Mouse (Mus musculus) telencephalon, adult 2 months (tissue): Measurements from ENCODE around the gene Ephb1.

ENCODE experiments used
- DNase-seq: peaks from one replicate; pipeline ENCODE4 v3.0.0-alpha.2; 2011; ENCODE audit warnings: low read depth, low spot score

Ephb1 gene

GRCm38 (mm10) chr9:102249124-102249816 lies 105.2 kb downstream of the Ephb1 start:
- DNase-seq, result no peak

- no peak for DNase-seq
Measured at GRCm38 (mm10) chr9:102245551-102245950, 108.9 kb downstream of the Ephb1 start.

GRCm38 (mm10) chr9:102243296-102243695 lies 111.2 kb downstream of the Ephb1 start:
- DNase-seq, result no peak

GRCm38 (mm10) chr9:102241546-102241945 lies 112.9 kb downstream of the Ephb1 start:
- DNase-seq, result no peak

GRCm38 (mm10) chr9:102240215-102240614 lies 114.3 kb downstream of the Ephb1 start:
- no peak for DNase-seq

- DNase-seq, result no peak
Measured at GRCm38 (mm10) chr9:102235444-102235951, 119.0 kb downstream of the Ephb1 start.

- DNase-seq, result no peak
Measured at GRCm38 (mm10) chr9:102231248-102231647, 123.2 kb downstream of the Ephb1 start.

- DNase-seq, result no peak
Measured at GRCm38 (mm10) chr9:102216746-102217566, 137.5 kb downstream of the Ephb1 start.

GRCm38 (mm10) chr9:102212036-102212383 lies 142.5 kb downstream of the Ephb1 start:
- DNase-seq, result no peak

- no peak for DNase-seq
Measured at GRCm38 (mm10) chr9:102211296-102212035, 143.0 kb downstream of the Ephb1 start.

GRCm38 (mm10) chr9:102205518-102205917 lies 149.0 kb downstream of the Ephb1 start:
- no peak for DNase-seq

- no peak for DNase-seq
Measured at GRCm38 (mm10) chr9:102201867-102202266, 152.6 kb downstream of the Ephb1 start.

- DNase-seq, result no peak
Measured at GRCm38 (mm10) chr9:102196856-102197255, 157.6 kb downstream of the Ephb1 start.

GRCm38 (mm10) chr9:102194063-102194462 lies 160.4 kb downstream of the Ephb1 start:
- no peak for DNase-seq

GRCm38 (mm10) chr9:102192724-102193685 lies 161.5 kb downstream of the Ephb1 start:
- no peak for DNase-seq

- no peak for DNase-seq
Measured at GRCm38 (mm10) chr9:102190058-102190457, 164.4 kb downstream of the Ephb1 start.

GRCm38 (mm10) chr9:102189406-102189805 lies 165.1 kb downstream of the Ephb1 start:
- no peak for DNase-seq

GRCm38 (mm10) chr9:102183663-102184274 lies 170.7 kb downstream of the Ephb1 start:
- DNase-seq, result no peak

GRCm38 (mm10) chr9:102181810-102182490 lies 172.5 kb downstream of the Ephb1 start:
- DNase-seq, result no peak

GRCm38 (mm10) chr9:102181276-102181675 lies 173.2 kb downstream of the Ephb1 start:
- DNase-seq, result no peak
